Mouse (Mus musculus): ENCODE results near the gene Nipbl. TPM values are rescaled to one million over a fixed set of nuclear protein-coding genes. Genes with fewer than 3 reads are reported as not detected.

Nipbl gene
- polyA plus RNA-seq, 1 experiment from 2014 or later, result 8.8 TPM

DNA sequence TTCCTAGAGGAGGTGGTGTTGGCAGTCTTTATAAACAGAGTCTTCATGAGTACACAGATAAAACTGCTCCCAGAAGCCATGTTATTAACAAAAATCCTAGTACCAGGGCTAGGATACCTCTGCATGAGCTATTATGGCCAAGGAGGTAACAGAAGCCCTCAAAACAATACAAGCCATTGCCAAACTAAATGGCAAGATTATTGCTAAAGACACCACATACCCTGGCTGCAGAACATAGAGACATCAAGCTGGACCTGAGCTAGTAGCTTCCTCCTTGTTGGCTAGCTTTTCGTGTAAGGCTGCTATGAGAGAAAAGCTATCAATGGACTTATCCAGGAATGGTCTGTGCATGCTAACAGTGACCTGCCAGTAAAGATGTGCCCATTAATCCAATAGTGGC is 32.4 kb downstream of the Nipbl start:
- no peaks in the 10 kb centered on the region for H3K4me1 ChIP-seq (replicated peaks; ENCODE audit: control insufficient read depth, insufficient read depth)
- H3K27me3 ChIP-seq (ENCODE audit: control insufficient read depth, insufficient read depth, low read length), result no peaks in the 10 kb centered on the region
- no peak overlapping the region for H3K4me3 ChIP-seq (ENCODE audit: low read depth, low read length)
- H3K4me2 ChIP-seq (replicated peaks; ENCODE audit: low read depth), result no peak overlapping the region
- no peaks in the 10 kb centered on the region for H3K9me3 ChIP-seq (ENCODE audit: control insufficient read depth, low read length)
- ATAC-seq (ENCODE audit: low FRiP score, low TSS enrichment) (no peak), DNase-seq (ENCODE audit: low spot score) (no peak)
- H3K27ac ChIP-seq (replicated peaks), result no peak overlapping the region
- TF ChIP-seq EP300 (optimal IDR thresholded peaks at IDR 0.05) (no peak), CTCF (IDR thresholded peaks at IDR 0.05; ENCODE audit: low read depth) (no peak)
- no peaks in the 10 kb centered on the region for H3K36me3 ChIP-seq (ENCODE audit: control insufficient read depth, insufficient read depth, low read length)
- 75% methylated on average over 1 of the region's 1 CpGs for WGBS
- no peak overlapping the region for H3K9ac ChIP-seq (ENCODE audit: low read length)

- ATAC-seq (ENCODE audit: low FRiP score, low TSS enrichment) (no peak), DNase-seq (ENCODE audit: low spot score) (no peak)
- WGBS, result 70% methylated on average over 1 of the region's 1 CpGs
- H3K27me3 ChIP-seq (ENCODE audit: control insufficient read depth, insufficient read depth, low read length), result no peaks in the 10 kb centered on the region
- no peak overlapping the region for H3K4me2 ChIP-seq (replicated peaks; ENCODE audit: low read depth)
- no peak overlapping the region for H3K27ac ChIP-seq (replicated peaks)
- no peaks in the 10 kb centered on the region for H3K36me3 ChIP-seq (ENCODE audit: control insufficient read depth, insufficient read depth, low read length)
- no peaks in the 10 kb centered on the region for H3K9me3 ChIP-seq (ENCODE audit: control insufficient read depth, low read length)
- no peak for TF ChIP-seq EP300 (optimal IDR thresholded peaks at IDR 0.05)
- TF ChIP-seq CTCF (IDR thresholded peaks at IDR 0.05; ENCODE audit: low read depth), result no peak
- H3K9ac ChIP-seq (ENCODE audit: low read length), result no peak overlapping the region
- no peak overlapping the region for H3K4me3 ChIP-seq (ENCODE audit: low read depth, low read length)
- no peaks in the 10 kb centered on the region for H3K4me1 ChIP-seq (replicated peaks; ENCODE audit: control insufficient read depth, insufficient read depth)
These were observed 33.0 kb downstream of the Nipbl start for GRCm38 (mm10) chr15:8411168-8411837.

GRCm38 (mm10) chr15:8407082-8407481 is 37.2 kb downstream of the Nipbl start:
- no peaks in the 10 kb centered on the region for H3K9me3 ChIP-seq (ENCODE audit: control insufficient read depth, low read length)
- no peak for ATAC-seq (ENCODE audit: low FRiP score, low TSS enrichment)
- H3K4me1 ChIP-seq (replicated peaks; ENCODE audit: control insufficient read depth, insufficient read depth), result no peaks in the 10 kb centered on the region
- H3K4me3 ChIP-seq (ENCODE audit: low read depth, low read length), result no peak overlapping the region
- no peak overlapping the region for H3K4me2 ChIP-seq (replicated peaks; ENCODE audit: low read depth)
- no peaks in the 10 kb centered on the region for H3K27me3 ChIP-seq (ENCODE audit: control insufficient read depth, insufficient read depth, low read length)
- no peaks in the 10 kb centered on the region for H3K36me3 ChIP-seq (ENCODE audit: control insufficient read depth, insufficient read depth, low read length)
- TF ChIP-seq EP300 (optimal IDR thresholded peaks at IDR 0.05) (no peak), CTCF (IDR thresholded peaks at IDR 0.05; ENCODE audit: low read depth) (no peak)
- DNase-seq (ENCODE audit: low spot score), result no peak
- H3K9ac ChIP-seq (ENCODE audit: low read length), result no peak overlapping the region
- no peak overlapping the region for H3K27ac ChIP-seq (replicated peaks)
- WGBS, result 69% methylated on average over 2 of the region's 2 CpGs

DNA sequence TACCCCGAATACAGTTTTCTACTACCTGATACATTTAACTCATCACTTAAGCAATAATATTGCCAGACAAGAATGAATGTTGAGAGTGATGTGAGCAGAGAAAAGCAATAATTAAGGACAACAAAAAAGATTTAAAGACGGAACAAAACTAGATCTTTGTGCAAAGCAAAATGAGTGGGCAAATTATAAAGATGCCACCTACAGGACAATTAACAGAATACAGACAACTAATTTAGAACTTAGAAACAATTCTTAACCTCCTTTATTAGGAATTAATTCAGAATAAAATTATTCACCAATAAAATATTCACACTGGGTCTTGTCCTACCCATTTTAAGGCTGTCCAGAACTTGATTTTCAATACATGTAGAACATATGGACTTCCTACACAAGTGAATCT is 38.0 kb downstream of the Nipbl start:
- DNase-seq (ENCODE audit: low spot score) (no peak), ATAC-seq (ENCODE audit: low FRiP score, low TSS enrichment) (no peak)
- no peak overlapping the region for H3K4me2 ChIP-seq (replicated peaks; ENCODE audit: low read depth)
- H3K36me3 ChIP-seq (ENCODE audit: control insufficient read depth, insufficient read depth, low read length), result no peaks in the 10 kb centered on the region
- no peak overlapping the region for H3K9ac ChIP-seq (ENCODE audit: low read length)
- no peak overlapping the region for H3K4me3 ChIP-seq (ENCODE audit: low read depth, low read length)
- no peaks in the 10 kb centered on the region for H3K27me3 ChIP-seq (ENCODE audit: control insufficient read depth, insufficient read depth, low read length)
- 92% methylated on average over 2 of the region's 2 CpGs for WGBS
- H3K9me3 ChIP-seq (ENCODE audit: control insufficient read depth, low read length), result no peaks in the 10 kb centered on the region
- H3K4me1 ChIP-seq (replicated peaks; ENCODE audit: control insufficient read depth, insufficient read depth), result no peaks in the 10 kb centered on the region
- H3K27ac ChIP-seq (replicated peaks), result no peak overlapping the region
- TF ChIP-seq CTCF (IDR thresholded peaks at IDR 0.05; ENCODE audit: low read depth) (peak; percentile 39; the same call in 1 of the 2 replicates), EP300 (optimal IDR thresholded peaks at IDR 0.05) (no peak)

DNA sequence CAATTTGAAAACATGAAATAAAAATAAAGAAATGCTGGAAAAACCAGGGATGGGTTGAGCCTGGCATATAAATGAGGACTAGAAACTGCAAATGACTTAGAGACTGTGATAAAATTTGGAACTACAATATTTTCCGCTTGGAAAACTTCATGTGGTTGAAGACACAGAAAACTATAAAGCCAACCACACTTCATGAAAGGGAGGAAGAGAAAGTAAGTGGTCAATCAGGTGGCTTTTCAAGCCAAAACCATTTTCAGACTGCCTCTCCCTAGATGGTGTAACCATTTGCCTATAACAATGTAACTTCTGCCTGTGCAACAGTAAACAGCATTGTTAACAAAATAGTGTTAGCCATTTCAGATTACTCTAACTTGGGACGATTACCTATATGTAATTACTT is 41.7 kb downstream of the Nipbl start:
- H3K4me2 ChIP-seq (replicated peaks; ENCODE audit: low read depth), result no peak overlapping the region
- 93% methylated on average over 2 of the region's 2 CpGs for WGBS
- no peak overlapping the region for H3K9ac ChIP-seq (ENCODE audit: low read length)
- no peaks in the 10 kb centered on the region for H3K27me3 ChIP-seq (ENCODE audit: control insufficient read depth, insufficient read depth, low read length)
- TF ChIP-seq EP300 (optimal IDR thresholded peaks at IDR 0.05) (no peak), CTCF (IDR thresholded peaks at IDR 0.05; ENCODE audit: low read depth) (no peak)
- no peak overlapping the region for H3K4me3 ChIP-seq (ENCODE audit: low read depth, low read length)
- no peaks in the 10 kb centered on the region for H3K4me1 ChIP-seq (replicated peaks; ENCODE audit: control insufficient read depth, insufficient read depth)
- no peak overlapping the region for H3K27ac ChIP-seq (replicated peaks)
- no peaks in the 10 kb centered on the region for H3K9me3 ChIP-seq (ENCODE audit: control insufficient read depth, low read length)
- DNase-seq (ENCODE audit: low spot score) (no peak), ATAC-seq (ENCODE audit: low FRiP score, low TSS enrichment) (no peak)
- no peaks in the 10 kb centered on the region for H3K36me3 ChIP-seq (ENCODE audit: control insufficient read depth, insufficient read depth, low read length)

DNA sequence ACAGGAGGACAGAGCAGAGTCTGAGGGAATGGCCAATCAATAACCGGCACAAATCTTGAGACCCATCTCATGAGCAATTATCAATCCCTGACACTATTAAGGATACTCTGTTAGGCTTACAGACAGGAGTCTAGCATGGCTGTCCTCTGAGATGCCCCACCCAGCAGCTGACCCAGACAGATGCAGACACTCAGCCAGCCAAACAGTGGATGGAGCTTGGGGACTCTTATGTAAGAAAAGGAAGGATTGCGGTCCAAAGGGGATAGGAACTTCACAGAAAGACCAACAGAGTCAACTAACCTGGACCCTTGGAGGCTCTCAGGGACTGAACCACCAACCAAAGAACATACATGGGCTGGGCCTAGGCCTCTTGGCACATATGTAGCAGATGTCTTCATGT is 42.7 kb downstream of the Nipbl start:
- 87% methylated on average over 2 of the region's 2 CpGs for WGBS
- no peak overlapping the region for H3K9ac ChIP-seq (ENCODE audit: low read length)
- TF ChIP-seq EP300 (optimal IDR thresholded peaks at IDR 0.05) (no peak), CTCF (IDR thresholded peaks at IDR 0.05; ENCODE audit: low read depth) (no peak)
- no peak overlapping the region for H3K27ac ChIP-seq (replicated peaks)
- H3K4me1 ChIP-seq (replicated peaks; ENCODE audit: control insufficient read depth, insufficient read depth), result no peaks in the 10 kb centered on the region
- DNase-seq (ENCODE audit: low spot score) (no peak), ATAC-seq (ENCODE audit: low FRiP score, low TSS enrichment) (no peak)
- no peaks in the 10 kb centered on the region for H3K9me3 ChIP-seq (ENCODE audit: control insufficient read depth, low read length)
- H3K4me2 ChIP-seq (replicated peaks; ENCODE audit: low read depth), result no peak overlapping the region
- H3K4me3 ChIP-seq (ENCODE audit: low read depth, low read length), result no peak overlapping the region
- H3K36me3 ChIP-seq (ENCODE audit: control insufficient read depth, insufficient read depth, low read length), result no peaks in the 10 kb centered on the region
- no peaks in the 10 kb centered on the region for H3K27me3 ChIP-seq (ENCODE audit: control insufficient read depth, insufficient read depth, low read length)
